Mouse (Mus musculus): ENCODE measurements around the gene Hist1h3d. TPM values are rescaled to one million over a fixed set of nuclear protein-coding genes. Genes with fewer than 3 reads are reported as not detected.
"Not testable (repeated sequence)": the region's sequence is repeated elsewhere in the genome, so short reads cannot be mapped to it uniquely, and the experiment has no call there.

Gene Hist1h3d
- polyA plus RNA-seq, 1 experiment from 2014 or later = 1.2 TPM

GRCm38 (mm10) chr13:23574546-23575170 lies 905 bp upstream of the Hist1h3d start:
- H3K4me3 ChIP-seq = peak overlapping the region; percentile 36
- H3K27me3 ChIP-seq (replicated peaks); H3K36me3 ChIP-seq (replicated peaks); H3K9ac ChIP-seq; H3K9me3 ChIP-seq: not testable (repeated sequence)
- peak overlapping the region; percentile 75 for H3K4me2 ChIP-seq
- peaks cover 42% of the 10 kb centered on the region for H3K4me1 ChIP-seq
- ATAC-seq (replicated peaks) = peak; percentile 3
- peak overlapping the region; percentile 86 for H3K27ac ChIP-seq
- WGBS = under 1% methylated on average over 14 of the region's 39 CpGs

- peak overlapping the region; percentile 41 for H3K4me3 ChIP-seq
- not testable (repeated sequence) for H3K9me3 ChIP-seq; H3K27me3 ChIP-seq (replicated peaks); ATAC-seq (replicated peaks); H3K36me3 ChIP-seq (replicated peaks)
- peak overlapping the region; percentile 75 for H3K4me2 ChIP-seq
- peaks cover 40% of the 10 kb centered on the region for H3K4me1 ChIP-seq
- peak overlapping the region; percentile 78 for H3K27ac ChIP-seq
- WGBS = under 1% methylated on average over 11 of the region's 40 CpGs
- peak overlapping the region; percentile 55 for H3K9ac ChIP-seq
These were observed 326 bp downstream of the Hist1h3d start for GRCm38 (mm10) chr13:23575864-23576313.

- no peaks in the 10 kb centered on the region for H3K27me3 ChIP-seq (replicated peaks)
- peak overlapping the region; percentile 73; the same call in 1 of the 2 replicates for H3K27ac ChIP-seq
- no peaks in the 10 kb centered on the region for H3K36me3 ChIP-seq (replicated peaks)
- H3K4me2 ChIP-seq = peak overlapping the region; percentile 75
- H3K9me3 ChIP-seq = no peaks in the 10 kb centered on the region
- H3K9ac ChIP-seq = peak overlapping the region; percentile 55
- 5% methylated on average over 7 of the region's 7 CpGs for WGBS
- peaks cover 42% of the 10 kb centered on the region for H3K4me1 ChIP-seq
- H3K4me3 ChIP-seq = peak overlapping the region; percentile 41
- ATAC-seq (replicated peaks) = no peak
These were observed 853 bp downstream of the Hist1h3d start for GRCm38 (mm10) chr13:23576351-23576881.

GRCm38 (mm10) chr13:23576906-23577639 lies 1.5 kb downstream of the Hist1h3d start:
- ATAC-seq (replicated peaks) = no peak
- no peaks in the 10 kb centered on the region for H3K27me3 ChIP-seq (replicated peaks)
- WGBS = 47% methylated on average over 6 of the region's 6 CpGs
- H3K9ac ChIP-seq = 0 out of 2 replicates have a peak overlapping the region, but pooled peaks have one; percentile 55
- H3K36me3 ChIP-seq (replicated peaks) = no peaks in the 10 kb centered on the region
- peak overlapping the region; percentile 75 for H3K4me2 ChIP-seq
- no peaks in the 10 kb centered on the region for H3K9me3 ChIP-seq
- peaks cover 42% of the 10 kb centered on the region for H3K4me1 ChIP-seq
- peak overlapping the region; percentile 41 for H3K4me3 ChIP-seq
- H3K27ac ChIP-seq = no peak overlapping the region

- Histone ChIP-seq H3K27ac (no peak overlapping the region), H3K36me3 (replicated peaks) (no peaks in the 10 kb centered on the region), H3K27me3 (replicated peaks) (no peaks in the 10 kb centered on the region), H3K4me3 (no peak overlapping the region), H3K9ac (no peak overlapping the region), H3K4me2 (no peak overlapping the region), H3K4me1 (peaks cover 42% of the 10 kb centered on the region), H3K9me3 (no peaks in the 10 kb centered on the region)
- ATAC-seq (replicated peaks) = no peak
- WGBS = 97% methylated on average over 1 of the region's 1 CpGs
These were observed 2.3 kb downstream of the Hist1h3d start for GRCm38 (mm10) chr13:23577835-23578234.

GRCm38 (mm10) chr13:23581408-23582218 lies 6.0 kb downstream of the Hist1h3d start, which contains the start of gene Hist1h4d:
Gene Hist1h4d, plus strand, starts transcription at chr13:23581598.
- H3K4me1 ChIP-seq = peaks cover 45% of the 10 kb centered on the region
- no peaks in the 10 kb centered on the region for H3K36me3 ChIP-seq (replicated peaks)
- H3K9me3 ChIP-seq = no peaks in the 10 kb centered on the region
- H3K27ac ChIP-seq = peak within 1 kb of the TSS; percentile 81
- ATAC-seq (replicated peaks) = peak; percentile 92
- WGBS = under 1% methylated on average over 43 of the region's 43 CpGs
- peak within 1 kb of the TSS; percentile 53 for H3K9ac ChIP-seq
- H3K4me2 ChIP-seq = peak within 1 kb of the TSS; percentile 85
- H3K4me3 ChIP-seq = peak within 1 kb of the TSS; percentile 48
- no peaks in the 10 kb centered on the region for H3K27me3 ChIP-seq (replicated peaks)

- Histone ChIP-seq H3K27me3 (replicated peaks) (no peaks in the 10 kb centered on the region), H3K36me3 (replicated peaks) (no peaks in the 10 kb centered on the region), H3K27ac (peak overlapping the region; percentile 81), H3K9ac (peak overlapping the region; percentile 53), H3K4me1 (peaks cover 42% of the 10 kb centered on the region), H3K9me3 (no peaks in the 10 kb centered on the region), H3K4me2 (peak overlapping the region; percentile 85), H3K4me3 (peak overlapping the region; percentile 48)
- ATAC-seq (replicated peaks) = no peak
- 5% methylated on average over 6 of the region's 6 CpGs for WGBS
These were observed 6.9 kb downstream of the Hist1h3d start for GRCm38 (mm10) chr13:23582219-23583056.

- Histone ChIP-seq H3K4me2 (no peak overlapping the region), H3K4me1 (peaks cover 42% of the 10 kb centered on the region), H3K4me3 (no peak overlapping the region), H3K9ac (no peak overlapping the region), H3K9me3 (no peaks in the 10 kb centered on the region), H3K36me3 (replicated peaks) (no peaks in the 10 kb centered on the region), H3K27ac (no peak overlapping the region), H3K27me3 (replicated peaks) (no peaks in the 10 kb centered on the region)
- no peak for ATAC-seq (replicated peaks)
These were observed 8.0 kb downstream of the Hist1h3d start for GRCm38 (mm10) chr13:23583387-23584068.

GRCm38 (mm10) chr13:23584331-23584730 lies 8.8 kb downstream of the Hist1h3d start:
- peaks cover 42% of the 10 kb centered on the region for H3K4me1 ChIP-seq
- ATAC-seq (replicated peaks) = no peak
- H3K36me3 ChIP-seq (replicated peaks) = no peaks in the 10 kb centered on the region
- peak overlapping the region; percentile 93 for H3K27ac ChIP-seq
- no peaks in the 10 kb centered on the region for H3K9me3 ChIP-seq
- H3K27me3 ChIP-seq (replicated peaks) = no peaks in the 10 kb centered on the region
- peak overlapping the region; percentile 65; the same call in 1 of the 2 replicates for H3K9ac ChIP-seq
- peak overlapping the region; percentile 52; the same call in 1 of the 2 replicates for H3K4me3 ChIP-seq
- peak overlapping the region; percentile 84 for H3K4me2 ChIP-seq

GRCm38 (mm10) chr13:23585029-23585441 lies 9.5 kb downstream of the Hist1h3d start:
- Histone ChIP-seq H3K4me3 (peak overlapping the region; percentile 52), H3K36me3 (replicated peaks) (no peaks in the 10 kb centered on the region), H3K27ac (peak overlapping the region; percentile 93), H3K27me3 (replicated peaks) (no peaks in the 10 kb centered on the region), H3K9me3 (no peaks in the 10 kb centered on the region), H3K4me1 (peaks cover 42% of the 10 kb centered on the region), H3K4me2 (peak overlapping the region; percentile 84), H3K9ac (peak overlapping the region; percentile 65)
- peak; percentile 15; the same call in 1 of the 2 replicates for ATAC-seq (replicated peaks)
- under 1% methylated on average over 21 of the region's 21 CpGs for WGBS

Measured in midbrain, embryonic 15.5 days (tissue).